Mouse (Mus musculus) layer of hippocampus, adult 9-10 months (tissue): ENCODE results near the gene Dnajc19.

Experiments used
- DNase-seq: peaks from one replicate; pipeline ENCODE4 v3.0.0; 2022; ENCODE audit warnings: low spot score

Dnajc19 gene

GRCm38 (mm10) chr3:34030601-34031000 is 50.5 kb downstream of the Dnajc19 start:
- no peak for DNase-seq

GRCm38 (mm10) chr3:34028935-34029334 is 52.2 kb downstream of the Dnajc19 start:
- no peak for DNase-seq

- DNase-seq, result no peak
Observed at GRCm38 (mm10) chr3:34021259-34021828, 59.8 kb downstream of the Dnajc19 start.

- DNase-seq, result no peak
Observed at GRCm38 (mm10) chr3:34020382-34021258, 60.5 kb downstream of the Dnajc19 start.

- peak; percentile 44 for DNase-seq
Observed at GRCm38 (mm10) chr3:34019540-34020381, 61.4 kb downstream of the Dnajc19 start, which contains the start of gene Fxr1. TSS of gene Fxr1 (plus strand) at chr3:34019943.

GRCm38 (mm10) chr3:34008191-34008590 is 72.9 kb downstream of the Dnajc19 start:
- DNase-seq, result no peak

GRCm38 (mm10) chr3:34007611-34008010 is 73.5 kb downstream of the Dnajc19 start:
- DNase-seq, result no peak

- DNase-seq, result no peak
Observed at GRCm38 (mm10) chr3:34006824-34007223, 74.3 kb downstream of the Dnajc19 start.

GRCm38 (mm10) chr3:34006301-34006700 is 74.8 kb downstream of the Dnajc19 start:
- DNase-seq, result no peak
